Mouse (Mus musculus) CH12.LX (cell line): ENCODE data around the gene Lama2. TPM values are rescaled to one million over a fixed set of nuclear protein-coding genes. Genes with fewer than 3 reads are reported as not detected.

Experiments used
- DNase-seq: peaks from one replicate; pipeline ENCODE4 v3.0.0-alpha.2; 2013; ENCODE audit errors: extremely low read depth
- H3K27ac ChIP-seq: 2 replicates; pipeline ENCODE4 v1.5.1; 2012; ENCODE audit warnings: low read depth, mild to moderate bottlenecking, control low read depth, moderate library complexity; ENCODE audit not compliant: insufficient read depth
- H3K27me3 ChIP-seq: replicated peaks from 2 replicates; pipeline ENCODE3; 2012; ENCODE audit warnings: inconsistent platforms
- H3K36me3 ChIP-seq, 2 experiments: replicated peaks in 1 of 2; 2 replicates each; pipeline versions ENCODE3 to v1.6.1; 2012; ENCODE audit warnings: inconsistent platforms in 1 of 2, low read length in 1 of 2, mild to moderate bottlenecking in 1 of 2, mixed read lengths in 1 of 2, moderate library complexity in 1 of 2; ENCODE audit not compliant: control insufficient read depth in 1 of 2, insufficient read depth in 1 of 2
- H3K4me1 ChIP-seq, 2 experiments: 2 replicates each; pipeline ENCODE4 v1.6.1; 2012; ENCODE audit warnings: inconsistent platforms in 1 of 2, moderate library complexity in 1 of 2; ENCODE audit not compliant: insufficient read depth in 2 of 2, control insufficient read depth in 1 of 2
- H3K4me2 ChIP-seq: 2 replicates; pipeline ENCODE4 v1.6.1; 2012; ENCODE audit warnings: low read depth, mild to moderate bottlenecking, control low read depth; ENCODE audit not compliant: poor library complexity, insufficient read depth, severe bottlenecking
- H3K4me3 ChIP-seq, 3 experiments: fragments of 150-350 bp in 1 of 3; sonication (generic) in 1 of 3; replicated peaks in 1 of 3; 2 replicates each; pipeline versions ENCODE3 to v1.5.1; 2011 to 2012; ENCODE audit warnings: low read depth in 2 of 3, low read length in 2 of 3, mild to moderate bottlenecking in 2 of 3, moderate library complexity in 2 of 3, control low read depth in 1 of 3, improper control_type of control experiment in 1 of 3, inconsistent platforms in 1 of 3, mixed read lengths in 1 of 3; ENCODE audit not compliant: poor library complexity in 1 of 3
- H3K79me2 ChIP-seq: replicated peaks from 2 replicates; pipeline ENCODE4 v1.6.1; 2012; ENCODE audit warnings: mild to moderate bottlenecking, moderate library complexity; ENCODE audit not compliant: control insufficient read depth, poor library complexity, insufficient read depth, severe bottlenecking; ENCODE audit errors: extremely low read depth
- H3K9ac ChIP-seq: 2 replicates; pipeline ENCODE4 v1.6.1; 2012; ENCODE audit warnings: low read depth, mild to moderate bottlenecking, control low read depth, moderate library complexity; ENCODE audit not compliant: insufficient read depth
- H3K9me3 ChIP-seq: replicated peaks from 2 replicates; pipeline ENCODE3; 2012; ENCODE audit warnings: low read length, inconsistent platforms, mixed read lengths
- CHD2 ChIP-seq: IDR thresholded peaks from 2 replicates; pipeline ENCODE4 v1.6.1; 2011; ENCODE audit warnings: low read length, improper control_type of control experiment
- CTCF ChIP-seq, 2 experiments: IDR thresholded peaks in 1 of 2; conservative IDR thresholded peaks in 1 of 2; 2 replicates each; pipeline ENCODE4 v1.5.1; 2011 to 2012; ENCODE audit warnings: low read depth in 2 of 2, low read length in 2 of 2, improper control_type of control experiment in 1 of 2, inconsistent platforms in 1 of 2, mild to moderate bottlenecking in 1 of 2, moderate library complexity in 1 of 2
- E2F4 ChIP-seq: IDR thresholded peaks from 2 replicates; pipeline ENCODE4 v1.6.1; 2011; ENCODE audit warnings: low read depth, low read length, improper control_type of control experiment; ENCODE audit not compliant: insufficient replicate concordance
- EP300 ChIP-seq: IDR thresholded peaks from 2 replicates; pipeline ENCODE4 v1.6.1; 2011; ENCODE audit warnings: low read length, improper control_type of control experiment
- ETS1 ChIP-seq: conservative IDR thresholded peaks from 2 replicates; pipeline ENCODE4 v1.6.1; 2012; ENCODE audit warnings: low read depth, mild to moderate bottlenecking, inconsistent platforms, low read length, improper control_type of control experiment, moderate library complexity
- KAT2A ChIP-seq: IDR thresholded peaks from 2 replicates; pipeline ENCODE4 v1.6.1; 2012; ENCODE audit warnings: low read length, improper control_type of control experiment, inconsistent platforms; ENCODE audit not compliant: insufficient replicate concordance
- MAFK ChIP-seq: IDR thresholded peaks from 2 replicates; pipeline ENCODE4 v1.6.1; 2011; ENCODE audit warnings: low read length, improper control_type of control experiment; ENCODE audit not compliant: insufficient replicate concordance
- MAX ChIP-seq: IDR thresholded peaks from 2 replicates; pipeline ENCODE4 v1.6.1; 2011; ENCODE audit warnings: low read length, improper control_type of control experiment
- MAZ ChIP-seq: IDR thresholded peaks from 2 replicates; pipeline ENCODE4 v1.6.1; 2012; ENCODE audit warnings: low read depth, mild to moderate bottlenecking, inconsistent platforms, low read length, improper control_type of control experiment, moderate library complexity
- MYC ChIP-seq: IDR thresholded peaks from 2 replicates; pipeline ENCODE4 v1.6.1; 2011; ENCODE audit warnings: low read depth, mild to moderate bottlenecking, improper control_type of control experiment, low read length
- NRF1 ChIP-seq: IDR thresholded peaks from 2 replicates; pipeline ENCODE4 v1.6.1; 2014; ENCODE audit warnings: low read depth, mild to moderate bottlenecking, inconsistent platforms, low read length, improper control_type of control experiment, moderate library complexity
- PAX5 ChIP-seq: IDR thresholded peaks from 2 replicates; pipeline ENCODE4 v1.6.1; 2012; ENCODE audit warnings: low read length, inconsistent platforms, mixed read lengths
- SIN3A ChIP-seq: IDR thresholded peaks from 2 replicates; pipeline ENCODE4 v1.6.1; 2012; ENCODE audit warnings: low read length, improper control_type of control experiment, inconsistent platforms
- SMC3 ChIP-seq: IDR thresholded peaks from 2 replicates; pipeline ENCODE4 v1.6.1; 2011; ENCODE audit warnings: low read depth, low read length, improper control_type of control experiment
- TBP ChIP-seq: conservative IDR thresholded peaks from 2 replicates; pipeline ENCODE4 v1.6.1; 2011; ENCODE audit warnings: low read depth, low read length, improper control_type of control experiment
- TCF12 ChIP-seq: IDR thresholded peaks from 2 replicates; pipeline ENCODE4 v1.6.1; 2014; ENCODE audit warnings: low read depth, mild to moderate bottlenecking, inconsistent platforms, low read length, improper control_type of control experiment
- UBTF ChIP-seq: IDR thresholded peaks from 2 replicates; pipeline ENCODE4 v1.6.1; 2012; ENCODE audit warnings: low read depth, mild to moderate bottlenecking, inconsistent platforms, low read length, improper control_type of control experiment, moderate library complexity
- USF1 ChIP-seq: IDR thresholded peaks from 2 replicates; pipeline ENCODE4 v1.6.1; 2014; ENCODE audit warnings: low read depth, mild to moderate bottlenecking, inconsistent platforms, low read length, improper control_type of control experiment
- USF2 ChIP-seq: conservative IDR thresholded peaks from 2 replicates; pipeline ENCODE4 v1.6.1; 2011; ENCODE audit warnings: low read depth, low read length, improper control_type of control experiment
- ZKSCAN1 ChIP-seq: IDR thresholded peaks from 2 replicates; pipeline ENCODE4 v1.6.1; 2012; ENCODE audit warnings: low read depth, inconsistent platforms, low read length, improper control_type of control experiment, borderline replicate concordance
- ZMIZ1 ChIP-seq: IDR thresholded peaks from 2 replicates; pipeline ENCODE4 v1.6.1; 2012; ENCODE audit warnings: low read depth, mild to moderate bottlenecking, inconsistent platforms, low read length, improper control_type of control experiment
- dilution Hi-C: fragments of 300-500 bp; cut with MboI; formaldehyde crosslinking; loops from 2 replicates; pipeline ENCODE4 v1.14.3; 2020; ENCODE audit warnings: low sequenced_read_pairs; ENCODE audit not compliant: extremely low pct_unique_long_range_greater_than_20kb, extremely low pct_ligation_motif_present
- in situ Hi-C: fragments of 300-500 bp; cut with MboI; formaldehyde crosslinking; loops from 3 replicates; pipeline ENCODE4 v1.14.3; 2019; ENCODE audit warnings: low sequenced_read_pairs, low pct_ligation_motif_present, low pct_unique_long_range_greater_than_20kb, mixed read lengths
- polyA plus RNA-seq: library from polyadenylated mRNA; unstranded; fragments of >175 nt; gene quantifications from 2 replicates; pipeline ENCODE4 v1.2.1, GENCODE M21; 2012; ENCODE audit warnings: low read depth; ENCODE audit not compliant: insufficient read length
- total RNA-seq, 2 experiments: library from RNA; depleted of rRNA; stranded (reverse); fragments of 300-350 nt in 1 of 2; fragments of >200 nt in 1 of 2; gene quantifications; 2 replicates each; pipeline ENCODE4 v1.2.3; 2012 to 2014

Gene Lama2
- total and polyA plus RNA-seq, 3 experiments = not detected

- H3K4me1 ChIP-seq = no peaks in the 10 kb centered on the region
Observed at GRCm38 (mm10) chr10:27123763-27124162, 495.8 kb downstream of the Lama2 start.

GRCm38 (mm10) chr10:27117815-27118214 is 501.7 kb downstream of the Lama2 start:
- dilution Hi-C loops (no loop called here), in situ Hi-C loops (no loop called here)
- Histone ChIP-seq H3K79me2 (no peaks in the 10 kb centered on the region), H3K9me3 (no peaks in the 10 kb centered on the region), H3K36me3 (no peaks in the 10 kb centered on the region), H3K4me3 (no peak overlapping the region), H3K4me2 (no peak overlapping the region), H3K27me3 (no peaks in the 10 kb centered on the region), H3K4me1 (no peaks in the 10 kb centered on the region), H3K9ac (no peak overlapping the region), H3K27ac (no peak overlapping the region)
- no peak for DNase-seq
- TF ChIP-seq SIN3A = no peak
- TF ChIP-seq CHD2 = no peak
- no peak for TF ChIP-seq MAZ
- TF ChIP-seq UBTF = no peak
- TF ChIP-seq NRF1 = no peak
- TF ChIP-seq SMC3 = no peak
- no peak for TF ChIP-seq PAX5
- no peak for TF ChIP-seq E2F4
- TF ChIP-seq EP300 = no peak
- TF ChIP-seq TCF12 = no peak
- no peak for TF ChIP-seq ETS1
- no peak for TF ChIP-seq ZMIZ1
- no peak for TF ChIP-seq TBP
- TF ChIP-seq KAT2A = no peak
- no peak for TF ChIP-seq MYC
- TF ChIP-seq USF2 = no peak
- no peak for TF ChIP-seq USF1
- TF ChIP-seq ZKSCAN1 = no peak

More at GRCm38 (mm10) chr10:27123763-27124162, 495.8 kb downstream of the Lama2 start:
- dilution Hi-C loops (no loop called here), in situ Hi-C loops (no loop called here)
- Histone ChIP-seq H3K36me3 (no peaks in the 10 kb centered on the region), H3K27me3 (no peaks in the 10 kb centered on the region), H3K9me3 (no peaks in the 10 kb centered on the region), H3K4me2 (no peak overlapping the region), H3K79me2 (no peaks in the 10 kb centered on the region), H3K27ac (no peak overlapping the region), H3K9ac (no peak overlapping the region), H3K4me3 (no peak overlapping the region)
- TF ChIP-seq MAFK (no peak), MAX (no peak), CTCF (conservative IDR thresholded peaks at IDR 0.05 in 1 of 2, IDR thresholded peaks at IDR 0.05 in 1 of 2; ENCODE audit: low read depth in 2 of 2, low read length in 2 of 2) (no peak), ZMIZ1 (no peak), USF2 (no peak)
- no peak for DNase-seq
